Mouse (Mus musculus): Measurements from ENCODE around the gene Zkscan7. TPM values are rescaled to one million over a fixed set of nuclear protein-coding genes. Genes with fewer than 3 reads are reported as not detected.
"Not testable (repeated sequence)": the region's sequence is repeated elsewhere in the genome, so short reads cannot be mapped to it uniquely, and the experiment has no call there.

The Zkscan7 gene
- total RNA-seq (2022), result 1 to 10 TPM; 5.1 to 5.7 (median 5.5) TPM

DNA sequence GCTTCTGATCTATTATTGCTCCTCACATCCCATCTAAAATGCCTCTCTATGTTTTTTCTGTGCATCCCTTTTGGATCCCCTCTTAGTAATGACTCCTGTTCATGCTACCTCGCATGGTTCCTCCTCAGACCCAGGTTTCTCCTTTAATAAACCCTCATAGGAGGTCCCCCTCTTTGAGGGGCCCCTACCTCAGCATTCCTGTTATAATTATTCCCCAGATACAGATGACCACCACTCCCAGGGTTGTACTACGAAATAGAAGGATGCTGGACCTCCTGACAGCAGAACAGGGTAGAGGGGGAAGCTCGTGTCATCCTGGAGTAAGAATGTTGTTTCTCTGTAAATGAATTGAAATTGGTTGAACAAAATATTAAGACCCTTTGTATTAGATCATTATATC, at the start of gene Zkscan7:
Gene Zkscan7 (plus strand): TSS at position 301 of the 400 bp plus-strand sequence.
- no peak for DNase-seq (ENCODE audit: low spot score in 2 of 2)

- DNase-seq (ENCODE audit: low spot score in 2 of 2), result no peak
Observed at GRCm38 (mm10) chr9:122836126-122836525, 49.4 kb upstream of the Zkscan7 start.

GRCm38 (mm10) chr9:122836790-122837189, 48.7 kb upstream of the Zkscan7 start:
- peak; percentile 20 to 28 for DNase-seq (ENCODE audit: low spot score in 2 of 2)

GRCm38 (mm10) chr9:122837216-122837615, 48.3 kb upstream of the Zkscan7 start:
- DNase-seq (ENCODE audit: low spot score in 2 of 2), result no peak

DNA sequence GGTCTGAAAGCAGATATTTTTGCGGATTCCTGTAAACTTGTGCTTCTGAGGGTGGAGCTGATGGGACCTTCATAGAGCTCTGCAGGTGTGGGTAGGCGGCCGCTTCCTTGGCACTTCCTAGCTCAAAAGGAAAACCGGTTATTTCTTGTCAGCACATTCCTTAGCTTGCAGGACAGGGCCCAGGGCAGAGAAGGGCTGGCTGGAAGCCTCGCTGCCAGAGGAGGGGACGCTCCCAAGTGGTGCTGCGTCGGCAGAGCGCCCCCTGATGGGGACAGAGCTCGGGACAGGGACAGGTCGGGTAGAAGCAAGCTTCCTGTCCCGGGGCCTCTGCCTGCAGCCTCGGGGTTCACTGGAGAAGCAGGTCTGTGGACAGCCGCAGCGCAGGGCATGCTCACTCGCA, 47.8 kb upstream of the Zkscan7 start:
- DNase-seq (ENCODE audit: low spot score in 2 of 2), result no peak

DNA sequence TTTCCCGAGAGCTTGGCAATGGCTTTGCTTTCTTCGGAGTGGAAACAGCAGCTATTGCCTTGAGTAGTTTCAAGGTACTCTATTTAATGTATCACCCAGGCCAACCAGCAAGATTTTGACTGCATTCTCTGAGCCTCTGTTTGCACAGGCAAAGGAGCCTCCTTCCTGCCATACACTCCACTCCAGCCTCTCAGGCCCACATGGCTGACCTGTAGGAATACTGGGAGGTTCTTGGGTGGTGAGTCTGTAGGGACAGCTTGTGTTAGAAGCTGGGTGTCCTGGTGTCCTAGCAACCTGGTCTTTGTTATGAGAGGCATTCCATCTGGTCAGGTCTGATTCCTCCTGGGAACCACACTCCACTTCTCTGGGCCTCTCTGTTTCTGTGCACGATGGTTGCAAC, 41.7 kb upstream of the Zkscan7 start, which contains the start of gene Gm35549:
Gene Gm35549 (minus strand): TSS at position 276 of the 400 bp plus-strand sequence.
- DNase-seq (ENCODE audit: low spot score in 2 of 2), result no peak

- no peak for DNase-seq (ENCODE audit: low spot score in 2 of 2)
Observed at GRCm38 (mm10) chr9:122845621-122846020, 39.9 kb upstream of the Zkscan7 start.

GRCm38 (mm10) chr9:122846156-122846555, 39.3 kb upstream of the Zkscan7 start:
- peak in 1 of 2 experiments; percentile 37 for DNase-seq (ENCODE audit: low spot score in 2 of 2)

- not testable (repeated sequence) for DNase-seq (ENCODE audit: low spot score in 2 of 2)
Observed at GRCm38 (mm10) chr9:122847811-122848311, 37.6 kb upstream of the Zkscan7 start.

DNA sequence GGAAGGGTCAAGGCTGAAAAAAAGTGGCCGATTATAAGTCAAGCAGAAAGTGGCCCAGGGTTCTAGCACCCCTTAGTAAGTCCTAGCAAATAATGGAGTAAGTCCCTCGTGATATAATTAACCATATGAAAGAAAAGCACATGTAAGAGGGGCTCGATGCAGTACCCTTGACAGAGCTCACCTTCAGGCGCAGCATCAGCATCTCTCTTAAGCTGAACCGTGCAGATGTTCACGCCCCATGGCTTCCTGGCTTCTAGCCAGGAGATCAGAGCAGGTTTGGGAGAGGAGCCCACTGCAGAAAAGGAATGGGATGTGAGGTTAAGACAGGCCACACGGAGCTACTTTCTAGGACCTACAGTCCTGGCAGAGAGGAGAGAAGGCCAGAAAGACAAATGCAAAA, 31.0 kb upstream of the Zkscan7 start:
- no peak for DNase-seq (ENCODE audit: low spot score in 2 of 2)

GRCm38 (mm10) chr9:122855141-122855540, 30.3 kb upstream of the Zkscan7 start:
- not testable (repeated sequence) for DNase-seq (ENCODE audit: low spot score in 2 of 2)

GRCm38 (mm10) chr9:122855617-122856016, 29.9 kb upstream of the Zkscan7 start:
- no peak for DNase-seq (ENCODE audit: low spot score in 2 of 2)

DNA sequence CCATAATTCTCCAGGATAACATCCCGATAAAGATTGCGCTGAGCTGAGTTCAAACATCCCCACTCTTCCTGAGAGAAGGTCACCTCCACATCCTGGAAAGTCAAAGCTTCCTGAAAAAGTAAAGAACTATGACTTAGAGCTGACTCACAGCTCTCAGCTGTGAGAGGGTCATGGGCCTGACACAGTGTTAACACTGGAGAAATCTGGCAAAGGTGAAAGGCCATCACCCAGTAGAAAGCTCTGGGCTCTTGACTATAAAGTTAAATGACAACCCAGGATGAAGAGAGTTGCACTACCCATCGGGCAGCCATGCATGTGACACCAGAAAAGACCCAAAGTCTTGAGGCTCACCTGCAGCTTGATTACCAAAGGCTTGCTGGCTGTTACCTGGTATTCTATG, 28.8 kb upstream of the Zkscan7 start:
- no peak for DNase-seq (ENCODE audit: low spot score in 2 of 2)

- DNase-seq (ENCODE audit: low spot score in 2 of 2), result no peak
Observed at GRCm38 (mm10) chr9:122860752-122861151, 24.7 kb upstream of the Zkscan7 start.

- no peak for DNase-seq (ENCODE audit: low spot score in 2 of 2)
Observed at GRCm38 (mm10) chr9:122863731-122864130, 21.8 kb upstream of the Zkscan7 start.

- DNase-seq (ENCODE audit: low spot score in 2 of 2), result no peak
Observed at GRCm38 (mm10) chr9:122864848-122865247, 20.6 kb upstream of the Zkscan7 start.

- DNase-seq (ENCODE audit: low spot score in 2 of 2), result peak; percentile 56 to 67
Observed at GRCm38 (mm10) chr9:122865697-122866166, 19.8 kb upstream of the Zkscan7 start, which contains the start of gene Zfp445. Gene Zfp445 (minus strand): TSS chr9:122866006.

- DNase-seq (ENCODE audit: low spot score in 2 of 2), result no peak
Observed at GRCm38 (mm10) chr9:122866192-122866591, 19.3 kb upstream of the Zkscan7 start.

DNA sequence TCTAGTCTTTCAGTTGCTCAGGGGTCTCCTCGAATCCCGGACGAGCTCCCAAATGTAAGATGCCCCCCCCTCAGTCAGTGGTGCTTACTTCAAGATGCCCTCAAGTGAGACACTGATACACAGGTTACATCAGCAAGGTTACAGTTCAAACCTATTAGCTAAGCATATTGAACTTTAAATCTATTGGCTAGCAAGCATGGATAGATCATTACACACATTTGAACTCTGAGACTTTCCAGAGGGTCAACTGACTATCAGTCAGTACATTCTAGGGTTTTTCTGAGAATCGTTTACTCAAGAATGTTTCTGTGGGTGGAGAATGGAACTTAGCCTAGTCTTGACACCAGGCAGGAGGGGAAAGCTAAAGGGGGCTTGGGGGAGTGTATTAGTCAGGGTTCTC, 12.9 kb upstream of the Zkscan7 start:
- no peak for DNase-seq (ENCODE audit: low spot score in 2 of 2)

DNA sequence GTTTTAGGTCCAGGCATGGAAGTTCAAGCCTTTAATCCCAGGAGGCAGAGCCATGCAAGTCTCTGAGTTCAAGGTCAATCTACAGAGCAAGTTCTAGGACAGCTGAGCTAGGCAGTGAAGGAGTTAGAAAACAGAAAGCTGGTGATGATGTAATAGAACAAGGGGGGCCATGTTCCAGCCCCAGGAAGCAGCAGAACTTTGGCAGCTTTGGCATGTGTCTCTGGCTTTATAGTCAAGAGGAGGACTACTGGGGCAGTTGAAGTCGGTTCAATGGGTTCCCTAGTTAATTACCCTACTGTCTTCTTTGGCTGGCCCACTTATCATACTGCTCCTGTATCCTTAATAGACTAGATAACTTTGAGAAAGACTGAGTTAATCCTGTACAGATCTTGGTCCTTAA, 10.8 kb upstream of the Zkscan7 start:
- no peak for DNase-seq (ENCODE audit: low spot score in 2 of 2)

DNA sequence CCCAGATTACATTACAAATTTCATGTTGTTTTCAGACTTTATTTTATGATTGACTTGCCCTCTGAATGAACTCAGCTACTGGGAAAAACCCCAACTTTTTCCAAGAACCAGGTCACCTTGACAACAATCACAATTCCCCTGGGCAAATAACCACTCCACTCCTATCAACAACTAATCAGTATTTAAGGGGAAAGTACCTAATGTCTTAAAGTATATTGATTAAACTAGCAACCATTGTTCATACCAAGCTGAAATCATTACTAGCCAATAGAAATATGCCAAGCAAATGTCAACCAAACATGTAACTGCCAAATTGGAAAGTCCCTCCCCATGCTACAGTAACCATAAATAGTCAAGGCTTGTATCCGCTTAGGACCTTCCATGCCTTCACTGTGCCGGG, 10.3 kb upstream of the Zkscan7 start:
- DNase-seq (ENCODE audit: low spot score in 2 of 2), result no peak

DNA sequence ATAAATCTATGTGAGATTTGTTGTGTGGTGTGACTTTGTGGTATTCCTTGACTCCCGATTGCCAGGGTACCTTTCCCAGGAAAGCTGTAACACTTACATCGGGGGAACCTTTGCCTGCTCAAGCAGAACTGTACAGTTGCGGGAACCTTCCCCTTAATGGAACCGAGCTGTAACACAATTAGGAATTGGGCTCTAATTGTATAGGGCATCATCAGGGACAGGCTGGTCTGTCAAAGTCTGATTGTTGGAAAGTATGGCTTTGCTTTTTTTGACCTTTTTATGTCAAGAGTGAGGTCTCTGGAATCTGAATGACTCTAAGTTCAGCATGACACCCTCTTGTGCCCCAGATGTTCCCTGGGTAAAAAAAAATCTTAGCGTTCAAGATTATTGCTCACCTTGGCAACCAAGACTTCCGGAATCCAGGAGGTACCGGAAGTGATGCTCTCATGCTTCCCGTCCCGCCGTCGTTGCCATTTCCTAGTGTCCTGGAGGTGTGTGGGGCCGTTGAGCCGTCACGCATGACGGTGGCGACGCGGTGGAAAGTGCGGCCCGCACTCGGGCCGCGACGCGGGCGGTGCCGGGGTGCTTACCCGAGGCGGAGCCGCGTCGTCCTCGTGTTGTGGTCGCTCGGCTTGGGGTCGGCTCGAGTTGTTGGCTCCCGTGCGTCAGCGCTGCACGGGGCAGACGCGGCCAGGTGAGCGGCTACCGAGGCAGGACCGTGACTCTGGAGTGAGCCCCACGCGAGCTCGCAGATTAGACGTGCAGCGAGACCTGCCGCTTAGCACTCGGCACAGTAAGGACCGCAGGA, 1.1 kb downstream of the Zkscan7 start:
- peak; percentile 36 to 61 for DNase-seq (ENCODE audit: low spot score in 2 of 2)

GRCm38 (mm10) chr9:122901047-122901446, 15.6 kb downstream of the Zkscan7 start:
- no peak for DNase-seq (ENCODE audit: low spot score in 2 of 2)
